Mouse (Mus musculus) spleen, adult 2 months (tissue): Measurements from ENCODE around the gene Degs2.

ENCODE experiments used
- CTCF ChIP-seq: fragments of 200-500 bp; IDR thresholded peaks from 2 replicates; pipeline ENCODE4 v1.5.1; 2011; ENCODE audit warnings: mild to moderate bottlenecking, inconsistent platforms; ENCODE audit not compliant: insufficient read depth, insufficient read length, insufficient replicate concordance; ENCODE audit errors: extremely low read depth
- POLR2A ChIP-seq: fragments of 200-500 bp; IDR thresholded peaks from 2 replicates; pipeline ENCODE4 v1.6.1; 2011; ENCODE audit warnings: low read depth, low read length, inconsistent platforms

DNA sequence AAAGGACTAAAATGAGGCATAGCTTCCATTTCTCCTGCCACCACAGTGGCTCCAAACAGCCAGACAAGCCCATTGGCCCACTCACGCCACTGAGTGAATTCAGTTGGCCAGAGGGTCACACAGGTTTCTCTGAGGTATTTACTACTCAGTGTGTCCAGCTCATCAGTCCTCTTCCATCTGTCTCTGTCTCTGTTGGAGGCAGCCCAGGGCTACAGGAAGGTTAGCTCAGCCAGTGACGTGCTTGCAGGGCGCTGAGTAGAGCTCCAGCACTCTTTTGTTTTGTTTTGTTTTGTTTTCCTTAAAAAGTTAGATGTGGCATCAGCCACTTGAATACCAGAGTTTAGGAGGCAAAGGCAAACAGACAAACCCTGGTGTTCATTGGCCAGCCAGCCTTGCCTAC is 28.6 kb downstream of the Degs2 start:
- TF ChIP-seq POLR2A (no peak), CTCF (no peak)
